Mouse (Mus musculus) bone marrow, adult 2 months (tissue): ENCODE data around the gene Setd5. TPM values are rescaled to one million over a fixed set of nuclear protein-coding genes. Genes with fewer than 3 reads are reported as not detected.

Experiments
- H3K27ac ChIP-seq: fragments of 200-500 bp; 2 replicates; pipeline ENCODE4 v1.5.1; 2012; ENCODE audit warnings: low read depth, mild to moderate bottlenecking, control low read depth, inconsistent platforms, low read length; ENCODE audit not compliant: control insufficient read depth, poor library complexity, insufficient read depth
- H3K4me1 ChIP-seq: fragments of 200-500 bp; 2 replicates; pipeline ENCODE4 v1.6.1; 2011; ENCODE audit warnings: low read length; ENCODE audit not compliant: control insufficient read depth, insufficient read depth
- H3K4me3 ChIP-seq: fragments of 200-500 bp; replicated peaks from 2 replicates; pipeline ENCODE3; 2011; ENCODE audit warnings: mild to moderate bottlenecking, low read depth, low read length, control low read depth; ENCODE audit not compliant: control insufficient read depth
- CTCF ChIP-seq: fragments of 200-500 bp; IDR thresholded peaks from 2 replicates; pipeline ENCODE4 v1.5.1; 2011; ENCODE audit warnings: low read length, control low read depth; ENCODE audit not compliant: control insufficient read depth, insufficient read depth
- POLR2A ChIP-seq: fragments of 200-500 bp; IDR thresholded peaks from 2 replicates; pipeline ENCODE4 v1.6.1; 2011; ENCODE audit warnings: low read depth, mild to moderate bottlenecking, control low read depth, low read length, borderline replicate concordance; ENCODE audit not compliant: control insufficient read depth
- WGBS: fragments of 180-500 bp; shearing (Covaris S2); methylation state at CpG from one replicate; pipeline ENCODE4 v1.1.7; 2018; 5-methylcytosine and 5-hydroxymethylcytosine counted together
- polyA plus RNA-seq: library from polyadenylated mRNA; stranded (reverse); fragments of >200 nt; gene quantifications from 2 replicates; pipeline ENCODE4 v1.2.4, GENCODE M21; 2011; ENCODE audit warnings: low replicate concordance; ENCODE audit not compliant: missing spikeins, insufficient read depth, insufficient read length

Setd5 gene
- polyA plus RNA-seq, 1 experiment: 45.1 TPM

DNA sequence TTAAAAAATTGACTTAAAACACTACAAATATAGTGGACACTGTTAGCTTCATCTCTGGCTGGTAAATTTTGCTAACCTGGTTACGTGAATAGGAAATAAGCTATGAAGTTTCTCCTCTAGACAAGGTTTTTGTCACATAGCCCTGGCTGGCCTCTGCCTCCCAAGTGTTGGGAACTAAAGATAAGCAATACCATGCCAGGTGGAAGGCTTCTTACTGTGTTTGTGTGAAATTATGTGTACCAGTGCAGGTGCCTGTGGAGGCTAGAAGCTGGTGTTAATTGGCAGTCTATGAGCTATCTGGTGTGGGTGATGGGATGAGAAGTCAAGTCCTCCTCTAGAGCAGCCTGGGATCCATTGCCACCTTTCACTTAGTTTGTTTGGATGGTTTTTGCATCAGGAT, 8.0 kb upstream of the Setd5 start:
- no peaks in the 10 kb centered on the region for H3K4me1 ChIP-seq
- H3K27ac ChIP-seq: no peak overlapping the region
- 88% methylated on average over 1 of the region's 1 CpGs for WGBS
- no peak for TF ChIP-seq POLR2A
- no peak for TF ChIP-seq CTCF
- H3K4me3 ChIP-seq: no peak overlapping the region

GRCm38 (mm10) chr6:113075261-113075660, 1.9 kb upstream of the Setd5 start:
- H3K27ac ChIP-seq: no peak overlapping the region
- TF ChIP-seq POLR2A (no peak), CTCF (no peak)
- H3K4me1 ChIP-seq: no peaks in the 10 kb centered on the region
- 14% methylated on average over 3 of the region's 3 CpGs for WGBS
- H3K4me3 ChIP-seq: peak overlapping the region; percentile 98

DNA sequence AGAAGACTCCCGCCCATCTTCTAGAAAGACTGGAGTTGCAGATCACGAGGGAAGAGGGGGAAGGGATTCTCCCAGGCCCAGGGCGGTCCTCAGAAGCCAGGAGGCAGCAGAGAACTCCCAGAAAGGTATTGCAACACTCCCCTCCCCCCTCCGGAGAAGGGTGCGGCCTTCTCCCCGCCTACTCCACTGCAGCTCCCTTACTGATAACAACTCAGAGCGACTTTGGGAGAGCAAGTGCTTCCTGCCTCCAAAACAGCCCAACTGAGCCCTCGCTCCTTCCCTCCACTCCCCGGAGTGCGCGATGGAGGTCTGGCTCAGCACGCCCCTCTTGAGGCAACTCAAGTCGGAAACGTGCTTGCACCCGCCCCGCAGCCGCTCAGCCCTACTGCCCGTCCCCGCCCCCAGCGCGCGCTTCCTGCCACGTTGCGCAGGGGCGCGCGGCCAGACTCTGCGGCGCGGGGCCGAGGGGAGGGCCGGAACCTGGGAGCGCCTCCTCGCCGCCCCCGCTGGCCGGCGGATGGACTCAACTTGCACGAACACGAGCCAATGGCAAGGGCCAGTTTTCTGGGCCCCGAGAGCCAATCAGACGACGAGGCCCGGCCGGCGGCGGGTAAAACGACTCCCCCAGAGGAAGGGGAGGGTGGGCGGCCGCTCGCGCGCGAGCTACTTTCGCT, 1.0 kb upstream of the Setd5 start:
- peak overlapping the region; percentile 100 for H3K27ac ChIP-seq
- H3K4me1 ChIP-seq: no peaks in the 10 kb centered on the region
- H3K4me3 ChIP-seq: peak overlapping the region; percentile 98
- WGBS: under 1% methylated on average over 54 of the region's 55 CpGs
- TF ChIP-seq POLR2A: peak; percentile 75; the same call in 1 of the 2 replicates
- peak; percentile 37; the same call in 1 of the 2 replicates for TF ChIP-seq CTCF

- Histone ChIP-seq H3K4me3 (peak overlapping the region; percentile 94), H3K27ac (peak overlapping the region; percentile 100), H3K4me1 (no peaks in the 10 kb centered on the region)
- TF ChIP-seq POLR2A (no peak), CTCF (no peak)
- WGBS: 0% methylated on average over 28 of the region's 28 CpGs
These were observed 435 bp downstream of the Setd5 start for GRCm38 (mm10) chr6:113077569-113078030.

DNA sequence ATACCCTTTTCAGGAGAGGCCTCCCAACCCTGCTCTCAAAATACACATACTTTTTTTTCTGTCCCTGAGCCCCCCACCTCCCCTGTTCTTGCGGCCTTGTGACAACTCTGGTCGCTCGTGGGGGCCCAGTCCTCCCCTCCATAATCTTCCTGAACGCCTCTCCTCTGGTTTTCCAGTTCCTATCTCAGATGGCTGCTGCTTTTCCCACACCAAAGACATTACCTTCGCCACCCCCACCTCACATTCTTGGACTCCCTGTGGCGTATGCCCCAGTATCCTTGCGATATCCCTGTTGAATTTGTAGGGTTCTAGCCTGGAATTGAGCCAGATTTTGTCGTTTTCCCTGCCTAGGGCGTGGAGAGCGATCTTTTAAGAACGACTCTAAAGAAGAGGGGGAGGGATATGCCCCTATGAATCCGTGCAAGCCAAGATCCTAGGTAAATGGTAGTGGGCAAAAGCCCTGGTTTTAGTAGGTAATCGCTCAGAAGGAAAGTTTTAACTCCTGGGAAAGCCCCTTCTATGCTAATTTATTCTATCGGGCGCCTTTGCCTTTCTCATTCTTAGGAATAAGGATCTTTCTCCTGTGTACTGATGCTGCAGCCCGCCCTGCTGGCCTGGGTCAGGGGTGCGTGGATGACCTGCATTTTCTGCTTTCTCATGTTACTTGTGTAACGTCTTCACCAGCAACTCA, 1.0 kb downstream of the Setd5 start:
- Histone ChIP-seq H3K4me3 (peak overlapping the region; percentile 94), H3K27ac (peak overlapping the region; percentile 100), H3K4me1 (no peaks in the 10 kb centered on the region)
- no peak for TF ChIP-seq CTCF
- no peak for TF ChIP-seq POLR2A
- under 1% methylated on average over 18 of the region's 18 CpGs for WGBS

- peak overlapping the region; percentile 18 for H3K4me3 ChIP-seq
- WGBS: 4% methylated on average over 3 of the region's 3 CpGs
- H3K4me1 ChIP-seq: no peaks in the 10 kb centered on the region
- TF ChIP-seq CTCF (no peak), POLR2A (no peak)
- no peak overlapping the region for H3K27ac ChIP-seq
These were observed 2.3 kb downstream of the Setd5 start for GRCm38 (mm10) chr6:113079492-113079891.

DNA sequence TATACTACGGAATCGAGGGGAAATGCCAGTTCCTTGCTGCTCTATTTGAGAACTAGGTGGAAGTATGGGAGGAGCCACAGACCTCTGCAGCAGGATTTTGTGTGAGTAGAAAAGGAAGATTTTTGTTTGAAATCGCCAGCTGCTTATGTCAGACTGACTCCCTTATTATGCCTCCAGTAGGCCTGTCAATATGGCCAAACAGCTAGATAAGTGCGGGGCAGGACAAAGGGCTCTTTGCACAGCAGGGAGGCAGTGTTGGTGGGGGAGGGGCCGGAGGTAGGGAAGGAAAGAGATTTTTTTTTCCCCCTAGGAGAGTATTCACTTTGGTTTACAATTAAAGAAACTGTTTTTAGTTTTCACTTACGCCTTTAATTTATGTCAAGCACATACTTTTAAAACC, 5.1 kb downstream of the Setd5 start:
- no peaks in the 10 kb centered on the region for H3K4me1 ChIP-seq
- 27% methylated on average over 6 of the region's 6 CpGs for WGBS
- no peak overlapping the region for H3K4me3 ChIP-seq
- TF ChIP-seq CTCF: no peak
- TF ChIP-seq POLR2A: no peak
- no peak overlapping the region for H3K27ac ChIP-seq

- Histone ChIP-seq H3K27ac (no peak overlapping the region), H3K4me1 (no peaks in the 10 kb centered on the region), H3K4me3 (no peak overlapping the region)
- TF ChIP-seq POLR2A (no peak), CTCF (no peak)
- 47% methylated on average over 4 of the region's 4 CpGs for WGBS
These were observed 7.4 kb downstream of the Setd5 start for GRCm38 (mm10) chr6:113084590-113084989.
